Mouse (Mus musculus) skeletal muscle tissue, adult 2 months (tissue): Measurements from ENCODE around the gene Ttll9.

Source experiments
- DNase-seq: peaks from one replicate; pipeline ENCODE4 v3.0.0-alpha.2; 2012; ENCODE audit warnings: low read depth, low spot score

The Ttll9 gene

DNA sequence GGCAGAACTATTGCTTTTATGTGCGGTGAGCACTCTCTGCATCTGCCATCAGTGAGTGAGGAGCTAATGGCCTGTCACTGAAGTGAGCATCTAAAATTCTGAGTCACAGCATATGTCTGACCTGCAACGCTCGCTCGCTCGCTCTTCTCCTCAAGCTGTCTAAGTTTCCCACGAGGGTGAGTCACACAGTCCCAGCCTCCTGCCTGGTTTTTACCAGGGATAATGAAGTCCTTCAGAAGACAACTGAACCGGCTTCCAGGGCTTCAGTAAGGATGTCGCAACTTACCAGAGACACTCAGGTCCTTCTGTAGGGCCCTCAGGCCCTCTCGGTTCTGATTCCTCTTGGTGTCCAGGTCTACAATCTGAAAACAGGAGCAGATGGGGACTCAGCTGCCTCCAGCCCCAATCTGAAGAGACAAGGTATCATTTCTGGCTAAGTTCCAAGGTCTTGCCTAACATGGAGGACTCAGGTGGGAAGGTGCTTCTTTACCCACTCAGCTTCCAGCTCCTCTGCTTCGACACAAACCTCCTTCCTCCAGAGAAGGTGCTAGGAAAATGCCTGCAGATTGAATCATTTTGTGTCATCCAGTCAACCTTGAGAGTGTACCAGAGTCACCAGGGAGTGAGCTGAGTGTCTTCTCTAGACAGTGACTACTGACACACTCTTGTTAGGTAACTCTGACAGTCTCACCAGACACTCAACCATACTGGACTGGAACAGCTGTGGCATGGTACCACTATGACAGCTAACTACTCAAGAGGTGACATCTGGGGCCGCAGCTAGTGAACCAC lies 51.6 kb downstream of the Ttll9 start:
- no peak for DNase-seq

- DNase-seq, result peak; percentile 93
These were observed 52.7 kb downstream of the Ttll9 start, which contains the start of gene Pdrg1 for GRCm38 (mm10) chr2:153014758-153015593. Pdrg1 (minus strand) TSS chr2:153015427.

DNA sequence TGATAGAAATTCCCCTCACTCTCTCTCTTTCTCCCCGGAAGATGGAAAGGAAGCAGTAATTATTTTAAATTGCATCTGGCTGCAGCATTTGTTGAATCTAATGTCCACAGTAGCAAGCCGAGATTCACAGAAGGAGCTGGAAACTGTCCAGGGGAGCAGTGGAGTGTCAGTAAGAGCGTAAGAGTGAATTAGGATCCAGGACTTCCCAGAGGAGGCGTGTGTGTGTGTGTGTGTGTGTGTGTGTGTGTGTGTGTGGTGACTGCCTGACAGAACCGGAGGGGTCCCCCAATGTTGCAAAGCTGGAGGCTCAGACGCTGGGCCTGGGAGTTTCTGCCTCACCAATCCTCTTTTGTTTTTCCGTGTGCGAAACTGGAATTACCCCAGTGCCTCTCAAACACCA lies 53.5 kb downstream of the Ttll9 start:
- no peak for DNase-seq

GRCm38 (mm10) chr2:153016786-153017185 lies 54.5 kb downstream of the Ttll9 start:
- DNase-seq, result no peak

DNA sequence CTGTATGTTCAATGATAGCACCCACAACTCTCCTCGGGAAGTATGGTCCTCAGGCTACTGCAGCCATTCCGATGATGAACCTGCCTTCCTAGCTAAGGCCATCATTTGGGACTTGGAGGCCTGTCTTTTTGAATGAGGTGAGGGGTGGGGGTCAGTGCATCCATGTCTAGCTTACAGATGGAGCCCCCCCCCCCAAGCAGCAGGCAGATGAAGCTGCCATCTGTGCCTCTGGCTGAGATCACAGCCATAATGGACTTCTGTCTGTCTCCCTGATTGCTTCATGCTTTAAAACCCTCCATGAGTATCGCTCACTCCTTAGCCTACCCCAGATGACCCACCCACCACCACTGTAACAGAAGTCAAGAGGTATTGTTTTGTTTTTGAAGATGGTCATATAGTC lies 57.1 kb downstream of the Ttll9 start:
- no peak for DNase-seq

DNA sequence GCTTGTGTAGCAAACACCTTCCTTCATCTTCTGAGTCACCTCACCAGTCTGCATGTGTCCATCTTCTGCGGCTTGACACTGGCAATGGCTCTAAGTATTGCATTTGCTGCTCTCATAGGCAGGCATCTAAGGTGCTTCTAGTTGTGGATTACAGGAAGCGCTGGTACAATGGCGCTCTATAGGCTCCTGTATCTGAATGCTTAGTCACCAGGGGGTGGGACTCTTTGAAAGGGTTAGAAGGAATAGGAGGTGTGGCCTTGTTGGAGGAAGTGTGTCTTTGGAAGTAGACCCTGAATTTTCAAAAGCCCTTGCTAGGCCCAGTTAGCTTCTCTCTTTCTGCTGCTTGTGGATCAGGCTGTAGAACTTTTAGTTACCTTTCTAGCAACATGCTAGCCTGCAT lies 58.9 kb downstream of the Ttll9 start:
- no peak for DNase-seq

DNA sequence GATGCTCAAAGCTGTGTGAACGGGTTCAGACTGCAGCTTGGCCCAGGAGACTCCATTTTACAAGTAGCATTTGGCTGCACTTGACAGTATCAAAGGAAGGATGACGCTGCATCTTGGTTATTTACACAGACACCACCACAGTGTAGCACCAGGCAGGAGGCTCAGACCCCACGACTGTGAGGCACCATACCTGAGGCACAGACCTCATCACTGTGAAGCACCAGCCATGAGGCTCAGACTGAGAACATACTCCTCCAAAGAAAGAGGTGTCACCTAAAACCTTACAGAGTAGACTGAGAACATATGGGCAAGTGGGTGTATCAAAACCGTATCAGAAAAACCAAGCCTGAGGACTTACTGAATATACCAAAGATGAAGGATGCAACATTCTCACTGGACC lies 60.6 kb downstream of the Ttll9 start:
- no peak for DNase-seq

DNA sequence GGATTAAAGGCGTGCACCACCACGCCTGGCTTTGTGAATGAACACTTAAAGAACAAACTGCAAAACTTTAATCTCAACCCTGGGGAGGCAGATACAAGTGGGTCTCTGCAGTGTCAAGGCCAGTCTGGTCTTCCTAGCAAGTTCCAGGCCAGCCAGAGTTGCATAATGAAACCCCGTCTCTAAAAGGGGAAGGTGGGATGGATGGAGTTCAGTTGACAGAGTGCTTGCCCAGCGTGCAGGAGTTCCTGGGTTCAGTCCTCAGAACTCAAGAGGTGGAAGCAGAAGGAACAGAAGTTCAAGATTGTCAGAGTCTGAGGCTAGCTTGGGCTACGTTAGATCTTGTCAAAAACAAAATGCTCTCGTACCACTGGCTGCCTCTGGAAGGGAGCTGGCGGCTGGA lies 63.8 kb downstream of the Ttll9 start:
- DNase-seq, result no peak

- DNase-seq, result no peak
These were observed 65.2 kb downstream of the Ttll9 start for GRCm38 (mm10) chr2:153027501-153027900.

GRCm38 (mm10) chr2:153030422-153030821 lies 68.1 kb downstream of the Ttll9 start:
- DNase-seq, result no peak

- DNase-seq, result no peak
These were observed 69.1 kb downstream of the Ttll9 start, which contains the start of gene Xkr7 for GRCm38 (mm10) chr2:153031126-153032082. Xkr7 (plus strand) TSS chr2:153031852.

GRCm38 (mm10) chr2:153032083-153032842 lies 70.0 kb downstream of the Ttll9 start:
- peak; percentile 28 for DNase-seq

DNA sequence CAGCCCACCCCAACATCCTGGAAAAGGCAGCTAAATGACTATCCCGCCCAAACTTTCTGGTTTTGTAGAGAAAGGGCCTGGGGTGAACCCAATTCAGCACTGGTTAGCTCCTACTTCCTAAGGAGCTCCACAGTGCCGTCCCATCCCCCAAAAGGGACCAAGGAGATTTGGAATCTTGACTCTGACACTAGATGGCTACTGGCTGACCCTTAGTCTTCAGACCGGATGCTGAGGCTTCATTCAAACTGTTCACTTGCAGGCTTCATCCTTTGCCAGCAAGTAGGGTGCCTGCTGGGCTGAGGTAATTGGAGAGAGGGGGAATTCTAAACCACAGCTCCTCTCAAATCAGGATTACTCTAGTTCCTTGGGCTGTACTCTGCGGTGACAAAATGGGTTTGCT lies 70.7 kb downstream of the Ttll9 start:
- DNase-seq, result no peak

DNA sequence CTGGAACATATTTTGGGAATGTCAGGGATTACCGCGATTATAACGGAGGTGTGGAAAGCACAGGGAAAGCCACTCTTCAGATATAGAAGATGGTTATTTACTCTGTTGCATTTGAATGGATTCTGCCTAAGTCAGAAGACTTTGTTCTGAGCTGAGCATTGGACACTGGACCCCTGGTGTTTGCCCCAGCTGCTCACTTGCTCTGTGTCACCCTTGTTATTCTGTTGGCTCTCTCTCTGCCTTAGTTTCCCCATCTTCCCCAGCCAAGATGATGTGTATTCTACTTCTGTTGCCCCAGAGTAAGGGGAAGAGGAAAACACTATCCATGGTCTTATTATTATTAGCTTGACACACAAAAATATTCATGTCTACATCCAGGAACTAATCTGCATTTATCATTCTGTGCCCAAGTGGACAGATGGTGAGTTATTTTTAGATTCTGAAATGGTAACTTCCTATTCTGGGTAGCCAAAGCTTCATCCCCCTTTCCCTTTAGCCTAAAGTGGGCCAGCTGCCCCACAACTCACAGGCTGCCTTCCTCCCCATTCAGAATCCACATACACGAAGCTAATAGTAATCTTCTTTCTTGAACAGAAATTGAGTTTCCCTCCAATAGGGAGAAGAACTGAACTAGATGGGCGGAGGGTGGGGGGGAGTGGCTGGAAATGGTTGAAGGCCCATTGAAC lies 71.4 kb downstream of the Ttll9 start:
- DNase-seq, result no peak

DNA sequence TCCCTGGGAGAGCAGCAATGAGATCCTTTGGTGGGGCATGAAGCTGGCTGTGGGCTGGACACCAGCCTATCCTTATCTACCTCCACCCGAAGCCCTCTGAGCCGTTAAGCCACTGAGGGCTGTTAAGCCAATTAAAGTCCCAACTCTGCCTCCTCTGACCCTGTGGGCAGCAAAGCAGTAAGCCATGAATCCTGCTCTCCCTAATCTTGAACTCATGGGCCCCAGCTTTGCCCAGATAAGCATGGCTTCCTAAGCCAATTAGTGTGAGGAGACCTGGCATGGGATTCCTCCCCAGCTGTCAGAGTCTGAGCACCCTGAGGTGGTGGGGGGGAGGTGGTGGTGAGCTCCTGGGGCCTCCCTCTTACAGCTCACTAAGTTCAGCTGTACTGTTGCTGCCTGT lies 74.4 kb downstream of the Ttll9 start:
- no peak for DNase-seq

DNA sequence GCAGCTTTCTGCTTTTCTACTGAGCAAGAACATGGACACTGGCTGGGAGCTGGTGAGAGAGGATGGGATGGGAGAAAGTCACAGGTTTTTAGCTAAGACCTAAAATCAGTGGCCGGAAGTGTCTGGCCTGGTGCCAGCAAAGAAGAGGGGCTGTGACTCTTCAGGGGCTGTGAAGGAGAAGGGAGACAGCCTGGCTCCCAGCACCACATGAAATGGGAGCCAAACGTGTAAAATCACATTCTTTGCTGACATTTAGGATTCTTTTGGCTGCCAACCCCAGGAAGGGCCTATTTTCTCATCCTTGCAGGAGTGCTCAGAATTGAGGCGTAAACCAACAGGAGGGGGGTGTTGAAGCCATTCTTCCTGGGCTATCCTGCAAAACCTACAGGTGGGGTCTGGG lies 81.6 kb downstream of the Ttll9 start:
- DNase-seq, result no peak

DNA sequence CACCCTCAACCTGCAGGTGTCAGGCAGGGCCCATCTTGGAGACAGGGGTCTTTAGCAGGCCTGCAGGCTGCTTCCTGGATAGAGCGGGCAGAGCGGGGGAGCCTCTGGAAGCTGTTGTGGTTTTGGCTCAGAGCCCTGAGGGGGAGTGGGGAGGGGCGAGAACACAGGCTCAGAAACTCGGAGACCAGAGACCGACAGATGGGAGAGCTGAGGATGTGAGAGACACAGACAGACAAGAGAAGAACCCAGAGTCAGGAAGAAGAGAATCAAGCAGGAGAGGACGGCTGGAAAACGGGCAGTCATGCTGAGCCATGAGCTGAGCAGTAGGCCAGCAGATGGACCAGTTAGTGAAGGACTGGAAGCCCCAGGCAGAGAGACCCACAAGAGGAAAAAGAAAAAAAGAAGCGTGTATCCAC lies 83.6 kb downstream of the Ttll9 start:
- no peak for DNase-seq

DNA sequence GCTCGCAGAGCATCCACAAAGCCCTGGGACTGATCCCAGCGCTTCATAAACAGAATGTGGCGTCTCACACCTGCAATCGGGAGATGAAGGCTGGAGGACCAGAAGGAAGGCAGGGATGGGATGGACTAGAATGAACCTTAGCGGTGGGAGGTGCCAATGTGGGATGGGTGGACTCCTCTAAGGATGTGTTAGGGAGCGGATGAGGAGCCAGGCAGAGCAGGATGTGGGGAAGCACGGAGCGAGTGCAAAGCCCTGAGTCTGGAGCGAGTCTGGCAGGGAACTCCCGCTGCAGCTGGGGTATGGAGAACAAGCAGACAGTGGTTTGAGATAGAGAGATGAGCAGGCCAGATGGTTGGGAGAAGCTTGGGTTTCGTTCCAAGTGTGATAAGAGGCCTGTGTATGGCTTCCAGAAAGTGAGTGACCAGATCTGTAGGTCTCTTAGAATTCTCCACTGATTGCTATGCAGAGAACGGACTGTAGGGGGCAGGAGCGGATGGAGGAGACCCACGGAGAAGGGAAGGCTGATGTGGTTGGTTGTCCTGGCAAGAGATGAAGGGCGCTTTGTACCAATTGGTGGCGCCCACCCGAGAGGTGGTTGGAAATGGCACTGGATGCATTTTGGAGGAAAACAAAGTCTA lies 85.7 kb downstream of the Ttll9 start:
- DNase-seq, result no peak

GRCm38 (mm10) chr2:153049288-153049996 lies 87.2 kb downstream of the Ttll9 start:
- DNase-seq, result no peak
